Mouse (Mus musculus) cerebellum, adult 2 months (tissue): Measurements from ENCODE around the gene Fam136a. TPM values are rescaled to one million over a fixed set of nuclear protein-coding genes. Genes with fewer than 3 reads are reported as not detected.

ENCODE experiments used
- DNase-seq, 2 experiments: peaks; one replicate each; pipeline ENCODE4 v3.0.0; 2021
- H3K27ac ChIP-seq: fragments of 200-500 bp; 2 replicates; pipeline ENCODE4 v1.5.1; 2012; ENCODE audit warnings: low read length, control low read depth, inconsistent platforms; ENCODE audit not compliant: insufficient read depth
- H3K27me3 ChIP-seq: fragments of 200-500 bp; 2 replicates; pipeline ENCODE4 v1.6.1; 2012; ENCODE audit warnings: inconsistent platforms, mild to moderate bottlenecking, low read length, moderate library complexity; ENCODE audit not compliant: control insufficient read depth, insufficient read depth
- H3K4me1 ChIP-seq: fragments of 200-500 bp; 2 replicates; pipeline ENCODE4 v1.6.1; 2011; ENCODE audit warnings: low read length; ENCODE audit not compliant: control insufficient read depth, insufficient read depth
- H3K4me3 ChIP-seq: fragments of 200-500 bp; replicated peaks from 2 replicates; pipeline ENCODE3; 2011; ENCODE audit warnings: mild to moderate bottlenecking, low read depth, low read length, control low read depth; ENCODE audit not compliant: insufficient read depth
- CTCF ChIP-seq: fragments of 200-500 bp; IDR thresholded peaks from 2 replicates; pipeline ENCODE4 v1.5.1; 2011; ENCODE audit warnings: low read depth, mild to moderate bottlenecking, control low read depth, low read length, moderate library complexity, borderline replicate concordance; ENCODE audit not compliant: insufficient read depth
- POLR2A ChIP-seq: fragments of 200-500 bp; IDR thresholded peaks from 2 replicates; pipeline ENCODE4 v1.6.1; 2011; ENCODE audit warnings: low read length, control low read depth, borderline replicate concordance; ENCODE audit not compliant: insufficient read depth
- WGBS: fragments of 180-500 bp; shearing (Covaris S2); methylation state at CpG from one replicate; pipeline ENCODE4 v1.1.7; 2018; 5-methylcytosine and 5-hydroxymethylcytosine counted together
- polyA plus RNA-seq: library from polyadenylated mRNA; depleted of rRNA; stranded (reverse); fragments of >200 nt; gene quantifications from 2 replicates; pipeline ENCODE4 v1.2.3, GENCODE M21; 2012

Fam136a gene
- polyA plus RNA-seq, 1 experiment, result 22.4 TPM

DNA sequence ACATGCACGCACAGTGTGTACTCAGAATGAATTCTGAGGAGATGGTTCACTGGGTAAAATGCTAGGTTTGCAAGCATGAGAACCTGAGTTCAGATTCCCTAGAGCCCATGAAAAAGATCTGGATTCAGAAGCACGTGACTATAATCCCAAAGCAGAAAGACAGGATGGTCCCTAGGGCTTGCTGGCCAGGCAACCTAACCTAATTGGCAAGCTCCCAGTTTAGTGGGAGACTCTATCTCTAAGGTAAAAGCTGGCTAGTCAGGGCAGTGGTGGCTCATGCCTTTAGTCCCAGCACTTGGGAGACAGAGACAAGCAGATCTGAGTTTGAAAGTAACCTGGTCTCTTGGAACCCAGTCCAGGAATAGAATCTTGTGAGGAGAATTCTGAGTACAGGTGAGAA, 33.5 kb downstream of the Fam136a start:
- TF ChIP-seq CTCF (no peak), POLR2A (no peak)
- no peak for DNase-seq
- Histone ChIP-seq H3K27me3 (no peaks in the 10 kb centered on the region), H3K4me1 (peaks cover 3% of the 10 kb centered on the region; the same call in 1 of the 2 replicates), H3K27ac (no peak overlapping the region), H3K4me3 (no peak overlapping the region)
- whole genome bisulfite sequencing, result 64% methylated on average over 2 of the region's 2 CpGs

- no peak for TF ChIP-seq POLR2A
- TF ChIP-seq CTCF, result no peak
- Histone ChIP-seq H3K27ac (no peak overlapping the region), H3K4me3 (no peak overlapping the region), H3K4me1 (peaks cover 2% of the 10 kb centered on the region; the same call in 1 of the 2 replicates), H3K27me3 (no peaks in the 10 kb centered on the region)
- 85% methylated on average over 2 of the region's 2 CpGs for WGBS
- DNase-seq, result no peak
Observed at GRCm38 (mm10) chr6:86399995-86400394, 34.5 kb downstream of the Fam136a start.

DNA sequence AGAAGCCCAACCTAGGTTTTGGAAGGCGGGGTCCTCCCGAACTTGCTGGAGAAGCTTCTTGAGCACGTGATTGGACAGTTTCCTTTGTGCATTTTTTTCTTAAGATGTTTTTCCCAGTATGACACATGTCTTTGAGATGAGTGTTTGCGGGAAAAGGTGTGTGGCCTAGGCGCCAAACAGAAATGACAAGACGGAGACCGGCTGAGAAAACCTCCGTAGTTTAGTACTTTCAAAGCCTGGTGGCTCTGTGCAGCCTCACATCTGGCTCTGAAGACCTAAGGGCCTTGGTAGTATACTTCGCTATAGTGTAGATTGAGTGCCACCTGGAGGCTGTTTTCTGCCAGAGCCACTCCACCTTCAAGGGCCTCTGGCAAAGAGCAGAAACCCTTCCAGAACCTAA, 35.5 kb downstream of the Fam136a start:
- Histone ChIP-seq H3K27me3 (no peaks in the 10 kb centered on the region), H3K27ac (no peak overlapping the region), H3K4me3 (no peak overlapping the region), H3K4me1 (no peaks in the 10 kb centered on the region; the same call in 1 of the 2 replicates)
- 15% methylated on average over 9 of the region's 9 CpGs for WGBS
- DNase-seq, result peak; percentile 53 to 58
- TF ChIP-seq CTCF (peak; percentile 42; the same call in 1 of the 2 replicates), POLR2A (no peak)

DNA sequence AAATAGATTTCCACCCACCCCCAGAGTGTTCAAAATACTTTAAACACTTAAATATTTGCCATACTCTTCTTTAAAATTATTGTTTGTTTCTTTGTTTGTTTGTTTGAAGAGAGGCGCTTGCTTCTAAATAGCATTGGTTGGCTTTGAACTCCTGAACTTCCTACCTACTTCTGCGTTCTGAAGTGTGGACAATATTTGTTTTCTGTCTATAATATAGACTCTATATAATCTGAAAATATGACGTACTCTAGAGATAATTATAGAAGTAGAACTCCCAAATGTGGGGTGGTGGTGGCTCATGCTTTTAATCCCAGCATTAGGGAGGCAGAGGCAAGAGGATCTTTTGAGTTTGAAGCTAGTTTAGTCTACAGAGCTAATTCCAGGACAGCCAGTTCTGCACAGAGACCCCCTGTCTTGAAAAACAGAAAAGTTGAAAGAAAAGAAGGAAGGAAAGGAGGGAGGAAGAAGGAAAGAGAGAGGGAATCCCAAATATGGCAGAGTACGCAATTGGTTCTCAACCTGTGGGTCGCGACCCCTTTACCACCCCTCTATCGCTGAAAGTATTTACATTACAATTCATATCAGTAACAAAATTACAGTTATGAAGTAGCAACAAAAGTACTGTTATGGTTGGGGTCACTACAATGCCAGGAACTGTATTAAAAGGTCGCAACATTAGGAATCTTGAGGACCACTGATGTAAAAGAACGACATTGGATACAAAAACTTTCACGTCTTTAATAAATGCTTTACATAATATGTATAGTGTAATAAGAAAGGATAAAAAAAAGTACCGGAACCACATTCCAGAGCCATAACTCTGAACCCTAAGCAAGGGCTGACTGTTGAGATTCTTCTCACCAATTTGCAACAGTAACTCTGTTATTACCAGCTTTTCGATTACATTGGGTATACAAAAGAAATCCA, 37.5 kb downstream of the Fam136a start:
- 33% methylated on average over 12 of the region's 12 CpGs for WGBS
- Histone ChIP-seq H3K4me3 (peak overlapping the region; percentile 92), H3K4me1 (no peaks in the 10 kb centered on the region; the same call in 1 of the 2 replicates), H3K27ac (no peak overlapping the region), H3K27me3 (no peaks in the 10 kb centered on the region)
- no peak for TF ChIP-seq CTCF
- TF ChIP-seq POLR2A, result no peak
- no peak for DNase-seq

GRCm38 (mm10) chr6:86403728-86404099, 38.3 kb downstream of the Fam136a start:
- no peaks in the 10 kb centered on the region for H3K27me3 ChIP-seq
- under 1% methylated on average over 15 of the region's 15 CpGs for WGBS
- H3K4me3 ChIP-seq, result peak overlapping the region; percentile 92
- no peak overlapping the region for H3K27ac ChIP-seq
- peak in 1 of 2 experiments; percentile 94 for DNase-seq
- no peaks in the 10 kb centered on the region; the same call in 1 of the 2 replicates for H3K4me1 ChIP-seq
- TF ChIP-seq POLR2A (no peak), CTCF (no peak)

DNA sequence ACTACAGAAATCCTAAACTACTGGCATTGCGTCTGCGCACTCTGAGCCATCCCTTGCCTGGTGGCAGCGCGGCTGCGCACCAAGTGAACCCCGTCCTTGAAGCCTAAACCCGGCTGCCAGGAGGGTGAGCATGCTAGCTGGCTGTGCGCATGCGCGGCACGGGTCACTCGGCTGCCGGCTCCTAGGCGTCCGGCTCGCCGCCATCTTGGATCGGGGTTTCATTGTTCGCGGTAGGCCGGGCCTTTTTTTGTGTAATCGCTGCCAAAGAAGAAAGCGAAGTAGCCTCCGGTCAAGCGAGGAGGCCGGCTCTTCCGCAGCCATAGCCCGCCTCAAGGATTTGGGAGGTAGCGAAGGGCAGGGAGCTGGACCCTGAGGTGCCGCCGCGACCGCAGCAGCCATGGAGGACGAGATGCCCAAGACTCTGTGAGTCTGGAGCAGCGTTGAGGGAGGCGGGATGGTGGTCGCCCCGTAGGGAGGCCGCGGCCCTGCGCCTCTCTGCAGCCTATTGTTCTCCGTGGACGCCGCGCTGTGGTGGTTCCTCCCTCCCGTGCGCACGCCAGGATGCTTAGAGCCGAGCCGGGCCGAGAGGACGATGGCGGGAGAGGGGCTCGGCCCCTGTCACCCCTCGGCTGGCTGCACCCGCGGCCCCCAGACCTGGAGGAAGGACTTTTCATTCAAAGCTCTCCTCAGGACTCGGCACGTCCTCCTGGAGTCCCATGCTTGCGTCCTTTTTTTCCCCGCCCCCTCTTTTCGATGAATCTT, 38.8 kb downstream of the Fam136a start, which contains the start of gene Tia1:
Tia1 (plus strand) TSS at position 120 of the 762 bp plus-strand sequence.
- under 1% methylated on average over 62 of the region's 62 CpGs for whole genome bisulfite sequencing
- Histone ChIP-seq H3K4me3 (peak within 1 kb of the TSS; percentile 92), H3K4me1 (no peaks in the 10 kb centered on the region; the same call in 1 of the 2 replicates), H3K27me3 (no peaks in the 10 kb centered on the region), H3K27ac (peak within 1 kb of the TSS; percentile 92)
- no peak for TF ChIP-seq CTCF
- TF ChIP-seq POLR2A, result peak; percentile 65; the same call in 1 of the 2 replicates
- DNase-seq, result peak; percentile 97 to 99

GRCm38 (mm10) chr6:86404996-86405395, 39.5 kb downstream of the Fam136a start:
- H3K27ac ChIP-seq, result no peak overlapping the region
- DNase-seq, result peak in 1 of 2 experiments; percentile 24
- H3K4me1 ChIP-seq, result no peaks in the 10 kb centered on the region; the same call in 1 of the 2 replicates
- peak overlapping the region; percentile 92 for H3K4me3 ChIP-seq
- H3K27me3 ChIP-seq, result no peaks in the 10 kb centered on the region
- TF ChIP-seq CTCF (no peak), POLR2A (no peak)
- under 1% methylated on average over 11 of the region's 11 CpGs for WGBS
